Mouse (Mus musculus) embryonic facial prominence, embryonic 15.5 days (tissue): Measurements from ENCODE around the gene Snx18. TPM values are rescaled to one million over a fixed set of nuclear protein-coding genes. Genes with fewer than 3 reads are reported as not detected.

Experiments used
- ATAC-seq: fragments of 200-750 bp; cut with Nextera tagmentation; 2 replicates; pipeline ENCODE4 v1.8.0; 2017; ENCODE audit warnings: low read depth, moderate TSS enrichment; ENCODE audit not compliant: insufficient number of reproducible peaks, low FRiP score, low TSS enrichment
- H3K27ac ChIP-seq: fragments of 300-500 bp; sonication (generic); replicated peaks from 2 replicates; pipeline ENCODE4 v1.5.1; 2015; ENCODE audit warnings: mild to moderate bottlenecking, inconsistent platforms
- H3K27me3 ChIP-seq: fragments of 300-500 bp; sonication (generic); 2 replicates; pipeline ENCODE4 v1.6.1; 2015; ENCODE audit warnings: inconsistent platforms
- H3K36me3 ChIP-seq: fragments of 300-500 bp; sonication (generic); 2 replicates; pipeline ENCODE4 v1.6.1; 2015; ENCODE audit warnings: mild to moderate bottlenecking, inconsistent platforms
- H3K4me1 ChIP-seq: fragments of 300-500 bp; sonication (generic); 2 replicates; pipeline ENCODE4 v1.6.1; 2015; ENCODE audit warnings: inconsistent platforms
- H3K4me2 ChIP-seq: fragments of 300-500 bp; sonication (generic); replicated peaks from 2 replicates; pipeline ENCODE4 v1.6.1; 2015; ENCODE audit warnings: mild to moderate bottlenecking, inconsistent platforms
- H3K4me3 ChIP-seq: fragments of 300-500 bp; sonication (generic); replicated peaks from 2 replicates; pipeline ENCODE4 v1.5.1; 2015; ENCODE audit warnings: mild to moderate bottlenecking, inconsistent platforms
- H3K9ac ChIP-seq: fragments of 300-500 bp; sonication (generic); 2 replicates; pipeline ENCODE4 v1.6.1; 2015; ENCODE audit warnings: inconsistent platforms
- H3K9me3 ChIP-seq: fragments of 300-500 bp; sonication (generic); replicated peaks from 2 replicates; pipeline ENCODE4 v1.6.1; 2016; ENCODE audit warnings: inconsistent platforms
- WGBS: fragments of 180-500 bp; shearing (Covaris S2); methylation state at CpG from one replicate; pipeline ENCODE4 v1.1.7; 2015; 5-methylcytosine and 5-hydroxymethylcytosine counted together
- polyA plus RNA-seq: library from polyadenylated mRNA; unstranded; fragments of >200 nt; fragmentation: Nextera tagmentation; extraction: Ambion mirVana; gene quantifications from 2 replicates; pipeline ENCODE4 v1.2.1, GENCODE M21; 2015

The Snx18 gene
- polyA plus RNA-seq, 1 experiment from 2014 or later: 25.0 TPM

- Histone ChIP-seq H3K27ac (no peak overlapping the region), H3K36me3 (no peaks in the 10 kb centered on the region), H3K4me1 (no peaks in the 10 kb centered on the region), H3K4me3 (no peak overlapping the region), H3K4me2 (no peak overlapping the region), H3K9ac (no peak overlapping the region), H3K9me3 (no peaks in the 10 kb centered on the region), H3K27me3 (no peaks in the 10 kb centered on the region)
- no peak for ATAC-seq
- 82% methylated on average over 5 of the region's 5 CpGs for WGBS
These were observed 36.9 kb downstream of the Snx18 start for GRCm38 (mm10) chr13:113581436-113581835.

GRCm38 (mm10) chr13:113580400-113580790 lies 38.0 kb downstream of the Snx18 start:
- H3K4me3 ChIP-seq: no peak overlapping the region
- no peaks in the 10 kb centered on the region for H3K27me3 ChIP-seq
- no peaks in the 10 kb centered on the region for H3K9me3 ChIP-seq
- no peaks in the 10 kb centered on the region for H3K36me3 ChIP-seq
- no peak for ATAC-seq
- H3K4me1 ChIP-seq: no peaks in the 10 kb centered on the region
- WGBS: 68% methylated on average over 6 of the region's 6 CpGs
- no peak overlapping the region for H3K27ac ChIP-seq
- H3K9ac ChIP-seq: no peak overlapping the region
- H3K4me2 ChIP-seq: no peak overlapping the region

- Histone ChIP-seq H3K4me1 (no peaks in the 10 kb centered on the region), H3K27ac (no peak overlapping the region), H3K9ac (no peak overlapping the region), H3K27me3 (no peaks in the 10 kb centered on the region), H3K4me2 (no peak overlapping the region), H3K4me3 (no peak overlapping the region), H3K36me3 (no peaks in the 10 kb centered on the region), H3K9me3 (no peaks in the 10 kb centered on the region)
- ATAC-seq: no peak
- WGBS: 57% methylated on average over 7 of the region's 7 CpGs
These were observed 38.5 kb downstream of the Snx18 start for GRCm38 (mm10) chr13:113579788-113580399.

- ATAC-seq: no peak
- WGBS: 87% methylated on average over 13 of the region's 13 CpGs
- H3K4me3 ChIP-seq: no peak overlapping the region
- H3K4me1 ChIP-seq: no peaks in the 10 kb centered on the region
- H3K9ac ChIP-seq: no peak overlapping the region
- H3K4me2 ChIP-seq: no peak overlapping the region
- no peaks in the 10 kb centered on the region for H3K27me3 ChIP-seq
- no peak overlapping the region for H3K27ac ChIP-seq
- H3K36me3 ChIP-seq: no peaks in the 10 kb centered on the region
- H3K9me3 ChIP-seq: no peaks in the 10 kb centered on the region
These were observed 44.1 kb downstream of the Snx18 start for GRCm38 (mm10) chr13:113574232-113574631.

GRCm38 (mm10) chr13:113573377-113573776 lies 45.0 kb downstream of the Snx18 start:
- Histone ChIP-seq H3K9me3 (no peaks in the 10 kb centered on the region), H3K9ac (no peak overlapping the region), H3K27me3 (no peaks in the 10 kb centered on the region), H3K36me3 (no peaks in the 10 kb centered on the region), H3K4me3 (no peak overlapping the region), H3K27ac (no peak overlapping the region), H3K4me2 (no peak overlapping the region), H3K4me1 (no peaks in the 10 kb centered on the region)
- WGBS: 85% methylated on average over 2 of the region's 2 CpGs
- no peak for ATAC-seq

- Histone ChIP-seq H3K36me3 (no peaks in the 10 kb centered on the region), H3K4me2 (no peak overlapping the region), H3K4me3 (no peak overlapping the region), H3K9ac (no peak overlapping the region), H3K27me3 (no peaks in the 10 kb centered on the region), H3K27ac (no peak overlapping the region), H3K4me1 (no peaks in the 10 kb centered on the region), H3K9me3 (no peaks in the 10 kb centered on the region)
- ATAC-seq: no peak
- WGBS: 76% methylated on average over 9 of the region's 9 CpGs
These were observed 46.2 kb downstream of the Snx18 start for GRCm38 (mm10) chr13:113572046-113572686.

- H3K4me2 ChIP-seq: no peak overlapping the region
- H3K9ac ChIP-seq: no peak overlapping the region
- no peaks in the 10 kb centered on the region for H3K36me3 ChIP-seq
- H3K4me1 ChIP-seq: no peaks in the 10 kb centered on the region
- 16% methylated on average over 2 of the region's 2 CpGs for WGBS
- H3K27me3 ChIP-seq: no peaks in the 10 kb centered on the region
- no peak overlapping the region for H3K4me3 ChIP-seq
- no peak overlapping the region for H3K27ac ChIP-seq
- no peaks in the 10 kb centered on the region for H3K9me3 ChIP-seq
- ATAC-seq: no peak
These were observed 48.8 kb downstream of the Snx18 start for GRCm38 (mm10) chr13:113569526-113569925.

GRCm38 (mm10) chr13:113566951-113567350 lies 51.4 kb downstream of the Snx18 start:
- ATAC-seq: no peak
- Histone ChIP-seq H3K27ac (no peak overlapping the region), H3K4me1 (no peaks in the 10 kb centered on the region), H3K4me2 (no peak overlapping the region), H3K27me3 (no peaks in the 10 kb centered on the region), H3K9ac (no peak overlapping the region), H3K36me3 (no peaks in the 10 kb centered on the region), H3K4me3 (no peak overlapping the region), H3K9me3 (no peaks in the 10 kb centered on the region)
- 82% methylated on average over 5 of the region's 5 CpGs for WGBS

GRCm38 (mm10) chr13:113566411-113566810 lies 52.0 kb downstream of the Snx18 start:
- 85% methylated on average over 7 of the region's 7 CpGs for WGBS
- no peak overlapping the region for H3K4me2 ChIP-seq
- H3K27me3 ChIP-seq: no peaks in the 10 kb centered on the region
- H3K9me3 ChIP-seq: no peaks in the 10 kb centered on the region
- H3K9ac ChIP-seq: no peak overlapping the region
- no peaks in the 10 kb centered on the region for H3K4me1 ChIP-seq
- no peak for ATAC-seq
- no peaks in the 10 kb centered on the region for H3K36me3 ChIP-seq
- H3K27ac ChIP-seq: no peak overlapping the region
- no peak overlapping the region for H3K4me3 ChIP-seq

GRCm38 (mm10) chr13:113559646-113560045 lies 58.7 kb downstream of the Snx18 start:
- Histone ChIP-seq H3K4me3 (no peak overlapping the region), H3K9ac (no peak overlapping the region), H3K4me2 (no peak overlapping the region), H3K9me3 (no peaks in the 10 kb centered on the region), H3K27ac (no peak overlapping the region), H3K27me3 (no peaks in the 10 kb centered on the region), H3K4me1 (no peaks in the 10 kb centered on the region), H3K36me3 (no peaks in the 10 kb centered on the region)
- no peak for ATAC-seq
- WGBS: 66% methylated on average over 9 of the region's 9 CpGs

- Histone ChIP-seq H3K4me3 (no peak overlapping the region), H3K27me3 (no peaks in the 10 kb centered on the region), H3K36me3 (no peaks in the 10 kb centered on the region), H3K27ac (no peak overlapping the region), H3K9ac (no peak overlapping the region), H3K4me2 (no peak overlapping the region), H3K9me3 (no peaks in the 10 kb centered on the region), H3K4me1 (0 out of 2 replicates have a peak, but pooled peaks cover 3% of the 10 kb centered on the region)
- no peak for ATAC-seq
These were observed 61.8 kb downstream of the Snx18 start for GRCm38 (mm10) chr13:113556538-113556937.

- Histone ChIP-seq H3K27me3 (no peaks in the 10 kb centered on the region), H3K9ac (no peak overlapping the region), H3K4me3 (no peak overlapping the region), H3K36me3 (no peaks in the 10 kb centered on the region), H3K4me1 (peaks cover 13% of the 10 kb centered on the region; the same call in 1 of the 2 replicates), H3K4me2 (no peak overlapping the region), H3K27ac (no peak overlapping the region), H3K9me3 (no peaks in the 10 kb centered on the region)
- 64% methylated on average over 2 of the region's 2 CpGs for WGBS
- no peak for ATAC-seq
These were observed 63.1 kb downstream of the Snx18 start for GRCm38 (mm10) chr13:113555226-113555625.
